Mouse (Mus musculus) intestine, embryonic 14.5 days (tissue): ENCODE data around the gene Pkn2. TPM values are rescaled to one million over a fixed set of nuclear protein-coding genes. Genes with fewer than 3 reads are reported as not detected.
A peak's percentile ranks its signal among the peaks of the same experiment; 100 is the strongest.

Experiments used
- ATAC-seq: fragments of 200-750 bp; cut with Nextera tagmentation; replicated peaks from 2 replicates; pipeline ENCODE4 v1.8.0; 2017; ENCODE audit warnings: low read depth, moderate number of reproducible peaks, moderate TSS enrichment, moderate library complexity; ENCODE audit not compliant: low FRiP score, low TSS enrichment
- DNase-seq: peaks from one replicate; pipeline ENCODE4 v3.0.0-alpha.2; 2018; ENCODE audit warnings: low spot score
- H3K27ac ChIP-seq: fragments of 300-500 bp; sonication (generic); 2 replicates; pipeline ENCODE4 v1.5.1; 2014; ENCODE audit warnings: low read depth, mild to moderate bottlenecking, control low read depth
- H3K27me3 ChIP-seq: fragments of 300-500 bp; sonication (generic); replicated peaks from 2 replicates; pipeline ENCODE4 v1.6.1; 2014; ENCODE audit warnings: low read length, control low read depth; ENCODE audit not compliant: control insufficient read depth, insufficient read depth
- H3K36me3 ChIP-seq: fragments of 300-500 bp; sonication (generic); 2 replicates; pipeline ENCODE4 v1.6.1; 2014; ENCODE audit warnings: low read length, control low read depth; ENCODE audit not compliant: control insufficient read depth, insufficient read depth
- H3K4me1 ChIP-seq: fragments of 300-500 bp; sonication (generic); replicated peaks from 2 replicates; pipeline ENCODE4 v1.6.1; 2014; ENCODE audit warnings: low read length, control low read depth, mixed read lengths; ENCODE audit not compliant: control insufficient read depth, insufficient read depth
- H3K4me2 ChIP-seq: fragments of 300-500 bp; sonication (generic); 2 replicates; pipeline ENCODE4 v1.6.1; 2014; ENCODE audit warnings: low read length
- H3K4me3 ChIP-seq: fragments of 300-500 bp; sonication (generic); 2 replicates; pipeline ENCODE4 v1.5.1; 2014; ENCODE audit warnings: low read depth, low read length, control low read depth, mixed read lengths
- H3K9ac ChIP-seq: fragments of 300-500 bp; sonication (generic); 2 replicates; pipeline ENCODE4 v1.6.1; 2014; ENCODE audit warnings: mild to moderate bottlenecking, low read length
- H3K9me3 ChIP-seq: fragments of 300-500 bp; sonication (generic); 2 replicates; pipeline ENCODE4 v1.6.1; 2016; ENCODE audit warnings: low read length, control low read depth; ENCODE audit not compliant: control insufficient read depth
- WGBS: fragments of 180-500 bp; shearing (Covaris S2); extraction: QIAGEN DNeasy Blood & Tissue Kit; methylation state at CpG from one replicate; pipeline ENCODE4 v1.1.7; 2014; 5-methylcytosine and 5-hydroxymethylcytosine counted together
- polyA plus RNA-seq: library from polyadenylated mRNA; unstranded; fragments of >200 nt; fragmentation: Nextera tagmentation; extraction: Ambion mirVana; gene quantifications from 2 replicates; pipeline ENCODE4 v1.2.1, GENCODE M21; 2014

Pkn2 gene
- 50.8 and 51.5 TPM in 2 replicates for polyA plus RNA-seq

DNA sequence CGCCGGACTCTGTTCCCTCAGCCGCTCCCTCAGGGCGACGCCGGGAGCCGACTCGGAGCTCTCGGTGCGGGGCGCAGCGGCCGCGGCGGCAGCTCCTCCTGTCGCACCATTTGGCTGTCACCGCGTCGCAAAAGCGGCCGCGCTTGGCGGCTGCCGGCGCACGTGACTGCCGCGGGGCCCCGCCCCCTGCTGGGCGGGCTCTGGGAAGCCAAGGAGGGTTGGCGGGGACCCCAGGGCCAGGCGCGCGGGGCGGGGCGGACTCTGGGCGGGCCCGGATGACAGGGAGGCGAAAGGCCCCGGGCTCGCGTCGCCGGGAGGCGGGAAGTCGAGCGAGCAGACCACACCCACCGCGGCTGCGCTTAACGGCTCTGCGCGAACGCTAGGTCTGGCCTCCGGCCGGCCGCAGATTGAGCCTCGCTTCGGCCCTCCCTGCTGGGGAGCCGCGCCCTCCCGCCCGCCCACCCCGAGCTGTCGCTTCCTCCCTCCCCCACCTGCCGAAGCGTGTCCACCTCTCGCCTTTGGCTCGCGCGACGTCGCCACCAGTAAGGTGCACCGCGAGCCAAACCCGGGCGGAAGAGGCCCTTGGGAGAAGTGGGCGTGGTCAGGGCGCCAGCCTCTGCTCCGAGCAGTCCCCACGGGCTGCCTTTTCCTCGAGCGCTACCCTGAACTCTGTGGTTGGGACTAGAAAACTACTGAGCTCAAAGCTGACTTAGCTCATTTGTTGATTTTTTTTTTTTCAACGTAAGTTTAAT is at the start of gene Pkn2:
Gene Pkn2 (minus strand): TSS at position 133 of the 752 bp plus-strand sequence.
- peak; percentile 98 for ATAC-seq
- peak within 1 kb of the TSS; percentile 95 for H3K9ac ChIP-seq
- 1% methylated on average over 52 of the region's 84 CpGs for WGBS
- peak; percentile 97 for DNase-seq
- no peaks in the 10 kb centered on the region for H3K9me3 ChIP-seq
- H3K27me3 ChIP-seq, result no peaks in the 10 kb centered on the region
- H3K4me2 ChIP-seq, result peak within 1 kb of the TSS; percentile 88
- peak within 1 kb of the TSS; percentile 94 for H3K4me3 ChIP-seq
- H3K4me1 ChIP-seq, result peaks cover 7% of the 10 kb centered on the region
- peak within 1 kb of the TSS; percentile 97 for H3K27ac ChIP-seq
- H3K36me3 ChIP-seq, result no peaks in the 10 kb centered on the region

GRCm38 (mm10) chr3:142929906-142930305 is 48.1 kb upstream of the Pkn2 start:
- H3K4me1 ChIP-seq, result no peaks in the 10 kb centered on the region
- H3K9me3 ChIP-seq, result no peaks in the 10 kb centered on the region
- no peak for ATAC-seq
- H3K27me3 ChIP-seq, result no peaks in the 10 kb centered on the region
- DNase-seq, result no peak
- H3K36me3 ChIP-seq, result no peaks in the 10 kb centered on the region
- 67% methylated on average over 2 of the region's 2 CpGs for WGBS
- H3K4me2 ChIP-seq, result no peak overlapping the region
- H3K4me3 ChIP-seq, result no peak overlapping the region
- H3K9ac ChIP-seq, result no peak overlapping the region
- no peak overlapping the region for H3K27ac ChIP-seq

DNA sequence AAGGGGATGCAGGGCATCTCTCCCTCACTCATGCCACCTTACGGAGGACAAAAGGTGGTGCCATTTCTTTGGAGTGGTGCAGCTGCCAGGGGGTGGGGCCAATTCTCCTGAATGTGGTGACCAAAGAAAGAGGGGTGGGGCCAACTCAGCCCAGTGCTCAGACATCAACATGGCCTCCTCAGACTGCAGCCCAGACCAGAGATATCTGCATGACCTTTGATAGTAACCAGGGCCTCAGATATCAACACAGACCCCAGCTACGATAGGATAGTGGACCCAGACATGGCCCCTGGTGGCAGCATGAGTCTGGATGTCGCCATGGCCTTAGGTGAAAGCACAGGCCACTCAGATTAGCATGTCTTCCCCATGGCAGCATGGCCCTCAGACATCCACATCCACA is 45.5 kb upstream of the Pkn2 start:
- 72% methylated on average over 3 of the region's 3 CpGs for WGBS
- Histone ChIP-seq H3K36me3 (no peaks in the 10 kb centered on the region), H3K4me1 (no peaks in the 10 kb centered on the region), H3K4me3 (no peak overlapping the region), H3K27ac (no peak overlapping the region), H3K9me3 (no peaks in the 10 kb centered on the region), H3K27me3 (no peaks in the 10 kb centered on the region), H3K4me2 (no peak overlapping the region), H3K9ac (no peak overlapping the region)
- DNase-seq, result no peak
- no peak for ATAC-seq

GRCm38 (mm10) chr3:142924831-142925348 is 43.1 kb upstream of the Pkn2 start:
- no peaks in the 10 kb centered on the region for H3K27me3 ChIP-seq
- no peak for ATAC-seq
- DNase-seq, result no peak
- H3K4me2 ChIP-seq, result no peak overlapping the region
- WGBS, result 71% methylated on average over 2 of the region's 2 CpGs
- H3K27ac ChIP-seq, result no peak overlapping the region
- no peaks in the 10 kb centered on the region for H3K4me1 ChIP-seq
- H3K9ac ChIP-seq, result no peak overlapping the region
- H3K36me3 ChIP-seq, result no peaks in the 10 kb centered on the region
- no peaks in the 10 kb centered on the region for H3K9me3 ChIP-seq
- no peak overlapping the region for H3K4me3 ChIP-seq

DNA sequence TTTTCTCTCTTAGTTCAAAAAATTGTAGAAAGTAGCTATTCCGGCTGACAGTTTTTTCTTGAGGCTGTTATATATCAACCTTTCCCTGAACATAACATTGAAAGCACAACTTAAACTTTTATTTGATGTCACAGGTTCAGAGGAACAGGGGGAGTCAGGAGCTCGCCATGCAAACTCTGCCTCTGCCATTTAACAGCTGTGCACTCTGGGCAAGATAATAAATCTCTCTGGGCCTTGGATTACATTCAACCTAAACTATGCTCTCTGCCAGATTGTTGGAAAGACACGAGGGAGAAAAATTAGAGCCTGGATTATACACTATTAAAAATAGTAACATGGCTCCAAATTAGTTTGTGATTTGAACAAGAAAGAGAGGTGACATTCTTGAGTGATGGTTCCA is 37.3 kb upstream of the Pkn2 start:
- no peak overlapping the region for H3K4me3 ChIP-seq
- no peaks in the 10 kb centered on the region for H3K36me3 ChIP-seq
- H3K27ac ChIP-seq, result no peak overlapping the region
- peaks cover 6% of the 10 kb centered on the region; the same call in 1 of the 2 replicates for H3K4me1 ChIP-seq
- 29% methylated on average over 3 of the region's 3 CpGs for WGBS
- DNase-seq, result no peak
- no peaks in the 10 kb centered on the region for H3K9me3 ChIP-seq
- no peak for ATAC-seq
- no peaks in the 10 kb centered on the region for H3K27me3 ChIP-seq
- no peak overlapping the region for H3K9ac ChIP-seq
- no peak overlapping the region for H3K4me2 ChIP-seq

- H3K27ac ChIP-seq, result no peak overlapping the region
- no peak for DNase-seq
- peak; percentile 60; the same call in 1 of the 2 replicates for ATAC-seq
These were observed 36.1 kb upstream of the Pkn2 start for GRCm38 (mm10) chr3:142917760-142918439.

DNA sequence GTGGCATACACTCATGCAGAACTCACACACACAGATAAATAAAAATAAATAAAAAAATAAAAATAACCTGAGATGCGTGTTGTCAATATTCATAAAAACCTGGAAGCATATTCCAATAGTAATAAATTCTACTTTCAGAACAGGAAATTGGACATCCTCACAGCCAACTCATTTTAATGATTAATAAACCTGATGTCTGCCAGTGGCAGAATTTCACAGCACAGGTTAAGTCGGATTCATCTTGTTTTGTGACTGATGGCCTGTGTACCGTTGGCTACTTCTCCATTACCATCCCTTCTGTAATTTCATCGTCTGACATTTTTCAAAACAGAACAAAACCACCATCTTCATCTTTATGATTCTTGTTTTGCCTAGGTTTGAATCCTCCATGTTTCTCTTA is 35.4 kb upstream of the Pkn2 start:
- Histone ChIP-seq H3K4me2 (no peak overlapping the region), H3K27ac (no peak overlapping the region)

More at GRCm38 (mm10) chr3:142917760-142918439, 36.1 kb upstream of the Pkn2 start:
- Histone ChIP-seq H3K4me3 (no peak overlapping the region), H3K4me1 (peaks cover 6% of the 10 kb centered on the region; the same call in 1 of the 2 replicates), H3K9me3 (no peaks in the 10 kb centered on the region), H3K9ac (no peak overlapping the region), H3K27me3 (no peaks in the 10 kb centered on the region), H3K36me3 (no peaks in the 10 kb centered on the region), H3K4me2 (no peak overlapping the region)
- WGBS, result 63% methylated on average over 4 of the region's 4 CpGs

DNA sequence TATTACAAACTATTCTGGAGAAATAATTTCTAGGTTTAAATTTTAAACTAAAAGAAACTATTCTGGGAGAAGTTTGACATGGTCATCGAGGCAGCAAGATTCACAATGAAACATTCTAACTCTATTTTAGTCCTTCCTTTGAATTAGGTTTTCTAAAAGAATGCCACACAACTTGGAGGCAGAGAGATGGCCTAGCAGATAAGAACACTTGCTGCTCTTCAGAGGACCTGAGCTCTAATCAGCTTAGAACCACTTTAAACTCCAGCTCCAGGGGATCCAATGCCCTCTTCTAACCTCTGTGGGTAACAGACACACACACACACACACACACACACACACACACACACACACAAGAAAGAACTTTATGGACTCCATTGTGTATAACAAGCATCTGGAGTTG is 31.5 kb upstream of the Pkn2 start:
- no peak overlapping the region for H3K4me2 ChIP-seq
- DNase-seq (no peak), ATAC-seq (no peak)
- no peak overlapping the region for H3K27ac ChIP-seq
- no peaks in the 10 kb centered on the region for H3K36me3 ChIP-seq
- no peak overlapping the region for H3K4me3 ChIP-seq
- H3K9me3 ChIP-seq, result no peaks in the 10 kb centered on the region
- 0 out of 2 replicates have a peak, but pooled peaks cover 6% of the 10 kb centered on the region for H3K4me1 ChIP-seq
- H3K9ac ChIP-seq, result no peak overlapping the region
- 87% methylated on average over 1 of the region's 1 CpGs for WGBS
- H3K27me3 ChIP-seq, result no peaks in the 10 kb centered on the region

More for the DNA sequence above, 35.4 kb upstream of the Pkn2 start:
- WGBS, result 74% methylated on average over 4 of the region's 4 CpGs
- Histone ChIP-seq H3K4me1 (peaks cover 6% of the 10 kb centered on the region; the same call in 1 of the 2 replicates), H3K27me3 (no peaks in the 10 kb centered on the region), H3K9ac (no peak overlapping the region), H3K4me3 (no peak overlapping the region), H3K9me3 (no peaks in the 10 kb centered on the region), H3K36me3 (no peaks in the 10 kb centered on the region)
- DNase-seq (no peak), ATAC-seq (no peak)
